Mouse (Mus musculus) urinary bladder, postnatal 25 days (tissue): ENCODE results near the gene Wdr37.
"Not testable (repeated sequence)": the region's sequence is repeated elsewhere in the genome, so short reads cannot be mapped to it uniquely, and the experiment has no call there.

Experiments
- DNase-seq: peaks from one replicate; pipeline ENCODE4 v3.0.0; 2022; ENCODE audit warnings: low spot score

Gene Wdr37

DNA sequence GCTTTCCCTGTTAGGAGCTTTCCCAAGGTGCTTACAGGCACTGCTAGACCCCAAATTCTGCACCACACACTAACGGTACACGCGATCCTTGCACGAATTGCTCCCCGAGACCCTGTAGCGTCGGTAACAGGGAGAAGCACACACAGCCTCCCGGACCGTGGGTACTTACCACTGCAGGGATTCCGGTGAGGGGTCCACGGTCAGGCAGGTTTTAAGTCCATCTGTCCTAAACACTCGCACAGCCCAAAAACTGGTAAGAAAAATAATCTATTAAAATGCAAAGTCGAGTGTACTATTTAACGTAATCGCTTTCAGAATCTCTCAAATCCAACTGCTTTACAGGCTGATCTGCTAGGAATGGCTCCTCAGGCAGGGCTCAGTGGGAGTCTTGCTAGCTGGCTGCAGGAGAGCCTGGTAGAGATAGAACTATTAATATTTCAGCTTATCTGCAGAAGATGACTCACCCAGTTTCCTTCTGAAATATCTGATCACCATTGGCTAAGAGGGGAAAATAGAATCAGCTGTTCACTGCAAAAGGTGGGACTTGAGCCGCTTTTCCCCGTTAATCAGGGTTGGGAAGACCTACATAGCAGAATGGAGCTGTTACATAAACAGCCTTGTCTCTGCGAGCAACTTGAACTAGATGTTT is at the start of gene Wdr37:
TSS of gene Wdr37 (minus strand) at position 596 of the 649 bp plus-strand sequence.
- no peak for DNase-seq

DNA sequence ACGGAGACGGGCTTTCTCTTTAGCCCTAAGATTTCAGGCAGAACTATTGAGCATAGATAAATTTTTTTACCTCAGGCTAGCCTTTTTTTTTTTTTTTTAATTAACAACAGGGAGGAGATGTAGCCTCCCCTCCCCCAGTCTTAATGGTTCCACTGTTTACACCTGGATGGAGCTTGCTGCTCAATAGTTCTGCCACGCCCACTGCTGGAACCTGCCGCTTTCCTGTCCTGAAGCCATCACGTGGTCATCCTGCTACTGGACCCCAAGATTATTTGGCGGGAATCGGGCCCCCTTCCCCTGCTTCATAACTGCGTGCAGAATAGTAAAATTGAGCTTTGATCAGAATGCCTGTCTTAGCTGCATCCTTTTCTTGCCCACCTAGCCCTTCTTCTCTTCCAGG is 42.2 kb upstream of the Wdr37 start:
- DNase-seq, result not testable (repeated sequence)

DNA sequence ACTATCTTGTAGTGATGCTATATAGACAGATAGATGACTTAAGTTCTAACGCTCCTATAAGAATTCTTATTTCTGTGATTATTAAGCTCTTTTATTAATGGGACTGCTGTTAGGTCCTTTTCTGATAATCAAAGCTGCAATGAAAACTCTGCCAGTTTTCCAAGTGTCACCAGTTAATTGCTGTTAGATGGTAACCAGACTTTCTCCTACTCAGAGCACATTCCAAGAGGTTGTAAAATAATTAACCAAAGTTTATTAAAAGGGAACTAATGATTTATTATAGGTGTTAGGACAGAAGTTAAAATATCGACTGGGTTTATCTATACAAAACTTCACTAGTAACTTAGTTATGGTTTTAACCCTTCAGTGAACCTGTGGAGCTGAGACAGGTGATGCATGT is 34.3 kb upstream of the Wdr37 start:
- DNase-seq, result not testable (repeated sequence)

DNA sequence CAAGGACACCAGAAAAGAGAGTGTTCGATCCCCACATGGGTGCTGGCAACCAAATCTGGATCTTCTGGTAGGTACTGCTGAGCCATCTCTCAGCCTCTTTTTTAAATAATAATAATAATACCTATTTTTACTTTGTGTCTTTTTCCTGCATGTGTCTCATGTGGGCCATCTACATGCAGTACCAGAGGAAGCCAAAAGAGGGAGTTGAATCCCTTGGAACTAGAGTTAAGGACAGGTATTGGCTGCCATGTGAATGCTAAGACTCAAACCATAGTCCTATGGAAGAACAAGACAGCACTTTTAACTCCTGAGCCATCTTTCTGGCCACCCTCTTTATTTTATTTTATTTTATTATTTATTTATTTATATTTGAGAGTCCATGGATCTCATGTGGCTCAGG is 16.9 kb upstream of the Wdr37 start:
- no peak for DNase-seq

DNA sequence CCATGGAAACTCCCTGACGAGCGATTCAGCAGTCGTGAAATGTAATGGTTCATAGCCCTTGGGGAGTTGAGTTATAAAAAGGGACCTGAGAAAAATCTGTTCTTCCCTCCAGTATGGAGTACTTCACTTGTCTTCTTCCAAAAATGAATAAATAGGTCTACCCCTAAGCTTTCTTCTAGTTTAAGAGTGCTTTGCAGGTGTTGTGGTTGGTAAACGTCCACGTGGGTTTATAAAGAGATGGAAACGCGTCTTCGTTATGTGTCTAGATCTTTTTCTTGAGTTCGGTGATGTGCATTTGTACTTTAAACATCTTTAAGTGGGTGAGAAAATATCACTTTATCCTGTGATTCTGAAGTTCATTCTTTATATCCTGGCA is 14.5 kb upstream of the Wdr37 start:
- no peak for DNase-seq

DNA sequence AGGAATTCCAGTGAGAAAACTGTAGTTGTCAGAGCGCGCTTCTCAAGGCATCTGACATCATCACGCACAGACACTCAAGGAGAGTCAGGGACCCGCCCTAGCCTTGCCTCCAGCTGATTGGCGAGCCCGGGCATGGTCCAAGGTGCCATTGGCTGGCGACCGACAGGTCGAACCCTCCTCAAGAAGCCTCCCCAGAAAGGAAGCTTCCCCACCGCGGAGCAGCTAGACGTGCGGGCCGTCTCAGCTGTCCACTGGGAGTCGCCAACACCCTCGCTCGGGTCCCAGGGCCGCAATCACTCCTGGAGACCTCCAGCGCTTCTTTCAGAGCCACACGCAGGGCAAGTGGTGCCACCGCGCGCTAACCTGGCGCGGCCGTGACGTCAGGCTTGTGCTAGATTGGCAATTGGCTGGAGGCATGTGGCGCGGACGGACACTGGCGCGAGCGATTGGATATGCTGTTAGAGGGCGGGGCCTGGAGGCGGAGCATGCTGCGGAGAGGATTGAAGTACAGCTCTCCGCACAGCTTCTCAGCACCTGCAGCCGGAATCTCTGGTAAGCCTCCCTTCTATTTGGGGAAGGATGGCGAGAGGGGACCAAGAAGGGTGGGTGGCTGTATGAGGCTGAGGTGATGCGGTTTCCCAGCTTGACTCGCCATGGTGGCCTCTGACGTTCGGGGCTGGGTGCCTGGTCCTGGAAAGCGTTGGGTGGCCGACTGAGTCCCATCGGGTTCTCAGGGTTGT is 13.9 kb upstream of the Wdr37 start, which contains the start of gene Idi1:
TSS of gene Idi1 (plus strand) at position 57 of the 740 bp plus-strand sequence.
- peak; percentile 92 for DNase-seq

DNA sequence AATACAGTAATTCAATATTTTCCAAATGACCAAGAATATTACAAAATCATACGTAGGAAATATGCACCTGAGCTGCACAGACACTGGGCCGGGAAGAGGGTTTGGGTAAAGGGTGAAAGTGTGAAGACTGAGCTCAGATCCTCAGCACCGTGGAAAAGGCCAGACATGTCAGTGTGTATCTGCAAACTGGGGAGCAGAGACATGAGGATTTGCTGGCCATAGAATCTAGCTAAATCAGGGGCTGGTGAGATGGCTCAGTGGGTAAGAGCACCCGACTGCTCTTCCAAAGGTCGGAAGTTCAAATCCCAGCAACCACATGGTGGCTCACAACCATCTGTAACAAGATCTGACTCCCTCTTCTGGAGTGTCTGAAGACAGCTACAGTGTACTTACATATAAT is 12.2 kb upstream of the Wdr37 start:
- DNase-seq, result not testable (repeated sequence)

DNA sequence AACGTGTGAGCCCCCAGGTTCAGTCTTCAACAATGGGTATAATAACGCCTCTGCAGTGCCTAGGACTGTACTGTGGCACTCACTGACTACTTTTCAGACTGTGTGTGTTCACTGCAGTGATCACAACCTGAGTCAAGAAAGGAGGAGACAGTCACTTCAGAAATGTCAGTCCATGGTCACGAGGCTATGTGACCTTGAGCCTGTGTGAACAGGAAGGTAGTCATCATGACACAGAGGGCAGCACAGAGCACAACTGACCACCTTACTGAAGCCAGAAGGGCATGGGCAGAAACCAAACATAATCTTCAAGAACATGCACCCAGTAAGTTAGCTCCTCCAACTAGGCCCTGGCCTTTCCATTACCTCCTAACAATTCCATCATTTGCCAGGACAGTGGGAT is 9.9 kb upstream of the Wdr37 start:
- DNase-seq, result no peak

DNA sequence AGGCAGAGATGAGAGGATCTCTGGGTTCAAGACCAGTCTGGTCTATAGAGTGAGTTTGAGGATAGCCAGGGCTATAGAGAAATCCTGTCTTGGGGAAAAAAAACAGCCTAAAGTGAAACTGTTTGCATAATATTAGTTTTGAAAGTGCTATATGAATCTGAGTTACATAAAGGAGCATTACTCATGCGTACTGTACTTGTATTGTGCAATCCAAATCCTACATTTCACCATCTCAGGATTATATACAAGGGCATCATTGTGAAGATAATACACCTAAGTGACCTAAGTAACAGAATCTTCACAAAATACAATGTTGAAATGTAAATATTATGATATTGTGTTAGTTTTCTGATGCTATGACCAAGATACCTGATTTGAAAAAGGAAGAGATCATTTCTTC is 2.1 kb upstream of the Wdr37 start:
- DNase-seq, result no peak

DNA sequence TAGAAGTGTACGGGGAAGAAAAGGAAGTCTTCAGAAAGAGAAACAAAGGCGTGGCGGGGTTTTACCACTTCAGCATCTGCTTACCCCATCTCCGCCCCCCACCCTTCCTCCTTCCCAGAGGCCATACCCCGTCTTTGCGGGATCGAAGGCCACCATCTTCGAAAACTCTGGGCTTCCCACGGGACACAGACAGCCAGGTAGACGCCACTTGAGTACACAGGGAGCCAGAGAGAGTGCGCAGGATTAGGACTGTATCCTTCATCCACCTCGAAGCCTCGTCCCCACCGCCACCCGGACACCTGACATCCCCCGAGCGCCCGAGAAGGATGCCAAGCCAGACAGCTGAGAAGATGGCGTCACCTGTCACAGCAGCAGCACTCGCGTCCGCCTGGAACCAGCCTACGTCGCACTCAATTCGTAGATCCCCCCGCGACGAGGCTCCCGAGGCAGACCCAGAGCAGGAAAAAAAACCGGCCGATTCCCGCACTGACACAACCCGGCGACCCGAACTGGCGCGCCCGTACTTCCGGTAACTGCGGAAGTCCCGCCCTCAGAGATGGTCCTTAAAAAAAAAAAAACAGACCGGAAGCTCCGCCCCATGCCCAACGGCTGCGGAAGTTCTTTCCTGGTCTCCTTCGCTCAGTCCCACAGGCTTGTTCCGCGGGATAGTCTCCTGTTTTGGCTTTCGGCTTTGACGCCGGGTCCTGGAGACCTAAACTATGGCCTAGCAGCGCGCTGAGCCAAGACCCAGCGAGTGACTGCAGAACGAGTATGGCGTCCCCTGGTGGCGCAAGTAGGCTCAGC is 997 bp downstream of the Wdr37 start:
- DNase-seq, result peak; percentile 83

DNA sequence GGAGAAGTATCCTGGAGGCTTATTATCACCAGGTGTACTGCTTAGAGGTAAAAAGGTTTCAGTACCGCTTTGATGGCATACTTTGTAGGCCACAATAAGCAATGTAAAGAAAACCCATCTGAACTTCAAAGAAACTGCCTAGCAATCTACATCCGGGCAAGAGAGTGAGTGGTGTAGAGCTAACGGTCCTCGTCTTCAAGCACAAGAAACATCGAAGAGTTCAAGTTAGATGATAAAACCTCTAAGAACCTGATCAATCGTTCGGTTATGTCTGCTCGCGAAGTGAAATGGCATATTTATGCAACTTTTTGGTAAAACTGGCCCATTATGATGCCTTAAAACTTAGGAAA is 1.6 kb downstream of the Wdr37 start:
- no peak for DNase-seq

DNA sequence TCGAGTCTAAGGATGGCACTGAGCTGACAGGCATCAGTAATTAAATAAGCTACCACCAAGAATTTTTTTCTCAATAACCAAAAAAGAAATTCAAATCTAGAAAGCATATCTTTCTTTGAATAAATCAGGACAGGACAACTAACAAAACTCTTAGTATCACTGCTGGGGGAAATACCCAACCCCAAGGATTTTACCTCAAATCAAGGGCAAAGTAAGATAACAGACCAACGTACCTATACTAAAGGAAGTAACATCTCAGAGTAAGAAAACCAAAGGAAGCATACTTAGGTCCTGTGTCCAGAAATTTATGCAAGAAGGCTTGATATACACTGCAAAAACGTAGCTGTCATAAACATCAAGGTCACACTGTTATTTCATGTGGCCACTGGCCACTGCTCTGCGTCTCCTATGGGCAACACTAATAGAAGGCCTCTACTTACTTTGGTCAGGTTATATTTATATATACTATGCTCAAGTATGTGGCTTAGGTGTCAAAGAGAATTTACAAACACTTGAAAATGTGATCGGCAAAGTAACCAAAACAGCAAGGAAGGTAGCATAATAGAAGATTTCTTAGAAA is 2.0 kb downstream of the Wdr37 start:
- DNase-seq, result no peak

DNA sequence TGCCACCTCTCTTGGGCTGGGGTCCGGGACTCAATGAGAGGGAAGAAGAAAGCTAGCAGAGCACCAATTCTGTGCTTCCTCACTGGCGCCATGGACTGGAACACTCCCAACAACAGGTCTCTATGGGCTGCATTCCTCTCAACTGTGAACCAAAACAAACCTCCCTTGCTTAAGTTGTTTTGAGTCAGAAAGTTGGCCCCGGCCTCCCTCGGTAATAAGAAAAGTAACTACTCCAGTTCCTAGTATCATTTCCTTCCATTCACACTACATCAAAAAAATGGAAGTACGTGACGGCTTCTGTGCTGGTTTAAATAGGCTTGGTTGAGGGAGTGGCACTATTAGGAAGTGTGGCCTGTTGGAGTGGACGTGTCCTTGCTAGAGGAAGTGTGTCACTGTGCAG is 5.1 kb downstream of the Wdr37 start:
- DNase-seq, result no peak

DNA sequence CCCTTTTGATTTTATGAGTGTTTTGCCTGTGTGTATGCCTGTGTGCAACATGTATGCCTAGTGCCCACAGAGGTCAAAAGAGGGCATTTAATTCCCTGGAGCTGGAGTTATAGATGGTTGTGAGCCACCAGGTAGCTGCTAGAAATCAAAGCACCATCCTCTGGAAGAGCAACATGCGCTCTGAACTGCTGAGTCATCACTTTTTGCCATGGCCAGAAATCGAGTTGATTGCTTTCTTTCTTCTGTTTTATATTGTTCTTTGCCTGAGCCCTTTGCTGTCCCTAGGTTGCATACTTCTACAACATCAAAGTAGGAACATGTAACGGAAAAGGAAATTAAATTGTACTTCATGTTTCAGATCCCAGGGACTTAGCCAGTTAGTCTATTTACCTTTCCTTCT is 6.7 kb downstream of the Wdr37 start:
- DNase-seq, result no peak

DNA sequence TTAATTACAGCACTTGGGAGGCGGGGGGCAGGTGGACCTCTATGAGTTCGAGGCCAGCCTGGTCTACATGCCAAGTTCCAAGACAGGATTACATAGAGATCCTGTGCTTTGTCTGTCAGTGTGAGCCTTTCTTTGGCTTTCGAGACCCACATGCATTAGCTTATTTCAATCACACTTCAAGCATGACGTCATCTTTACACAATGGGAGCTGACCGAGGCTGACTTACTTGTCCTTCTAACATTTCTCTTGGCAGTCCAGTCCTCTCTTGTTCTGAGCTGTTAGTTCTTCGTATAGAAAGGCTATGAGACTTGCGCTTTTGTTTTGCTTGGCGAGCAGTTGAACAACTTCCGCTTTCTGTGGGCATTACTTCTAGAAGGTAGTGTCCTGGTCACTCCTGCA is 10.8 kb downstream of the Wdr37 start:
- no peak for DNase-seq

DNA sequence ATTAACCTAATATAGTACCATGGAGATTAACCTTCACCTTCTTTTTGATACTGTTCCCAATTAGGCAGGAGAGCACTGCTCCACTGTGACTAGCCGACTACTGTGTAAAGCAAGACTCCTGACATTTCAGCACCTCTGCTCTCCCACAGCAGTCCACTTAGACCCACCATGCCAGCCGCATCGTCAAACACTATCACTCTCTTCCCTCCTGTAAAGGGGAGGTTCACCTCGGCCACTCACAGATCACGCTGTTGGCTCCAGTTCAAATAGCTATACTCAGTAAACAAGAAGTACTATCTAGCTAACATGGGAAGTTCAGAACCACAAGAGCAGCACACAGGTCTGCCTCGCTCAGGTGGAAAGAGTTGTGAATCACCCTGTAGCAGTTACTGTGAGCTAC is 13.3 kb downstream of the Wdr37 start:
- no peak for DNase-seq

DNA sequence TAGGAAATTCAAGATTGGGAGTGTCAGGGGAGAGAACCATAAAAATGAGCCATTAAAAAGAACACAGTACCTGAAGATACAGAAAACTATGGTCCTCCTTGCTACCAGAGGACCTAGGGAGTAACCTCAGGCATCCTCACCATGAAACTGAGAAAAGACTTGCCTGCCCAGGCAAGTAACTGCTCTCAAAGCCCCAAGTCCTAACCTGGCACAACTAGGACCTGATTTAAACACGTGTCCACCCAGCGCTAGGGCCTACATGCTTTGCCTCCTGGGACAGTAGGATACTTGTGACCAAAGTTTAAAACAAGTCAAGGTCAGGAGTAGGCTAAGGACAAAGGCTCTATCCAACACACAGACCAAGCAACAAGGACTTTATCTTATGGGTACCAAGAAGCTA is 16.9 kb downstream of the Wdr37 start:
- no peak for DNase-seq

DNA sequence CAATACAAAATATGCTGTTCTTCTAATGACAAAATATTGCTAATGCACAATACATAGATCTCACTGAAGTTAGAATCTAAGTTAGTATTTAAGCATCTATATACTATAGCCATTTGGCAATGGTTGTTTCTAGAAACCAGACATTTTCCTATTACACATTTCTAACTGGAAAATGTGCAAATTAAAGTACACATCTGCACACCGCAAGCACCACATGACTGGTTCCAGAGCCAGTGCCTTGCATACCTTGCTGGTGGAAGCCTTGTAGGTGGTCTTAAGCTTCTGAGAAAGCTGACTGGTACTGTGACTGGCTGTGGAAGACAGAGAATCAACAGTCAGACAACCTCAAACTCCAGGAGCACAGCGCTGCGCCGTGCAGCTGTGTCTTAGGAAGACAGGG is 18.3 kb downstream of the Wdr37 start:
- no peak for DNase-seq

DNA sequence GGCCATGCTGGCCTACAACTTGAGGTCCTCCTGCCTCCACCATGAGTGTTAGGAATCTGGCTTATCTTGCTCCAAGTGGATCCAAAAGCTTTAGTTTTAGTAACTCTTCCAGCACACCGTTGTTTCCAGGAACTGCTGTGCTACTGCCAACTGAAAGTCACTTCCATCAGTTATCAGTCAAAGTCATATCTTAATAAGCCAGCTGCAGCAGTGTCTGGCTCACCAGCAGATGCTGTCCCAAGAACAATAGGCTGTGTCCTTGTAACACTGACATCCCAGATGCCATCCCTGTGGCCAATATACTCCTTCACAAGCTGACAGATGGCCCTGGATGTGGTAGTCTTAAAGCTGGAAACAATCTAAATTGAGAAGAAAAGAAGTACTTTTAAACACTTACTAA is 22.4 kb downstream of the Wdr37 start:
- no peak for DNase-seq

DNA sequence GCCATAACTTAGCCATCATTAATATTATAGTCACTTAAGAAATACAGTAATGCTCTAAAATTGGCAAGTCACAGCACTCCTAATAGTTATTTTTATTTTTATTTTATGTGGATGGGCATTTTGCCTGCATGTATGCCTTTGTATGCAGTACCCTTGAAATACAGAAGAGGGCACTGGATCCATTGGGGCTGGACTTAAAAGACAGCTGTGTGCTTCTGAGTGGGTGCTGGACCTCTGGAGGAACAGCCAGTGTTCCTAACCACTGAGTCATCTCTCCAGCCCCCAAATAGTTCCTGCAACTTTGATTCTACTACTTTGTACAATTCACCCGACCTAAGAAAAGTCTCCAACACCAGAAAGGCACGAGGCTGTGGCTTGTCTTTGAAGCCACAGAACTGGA is 24.0 kb downstream of the Wdr37 start:
- no peak for DNase-seq

DNA sequence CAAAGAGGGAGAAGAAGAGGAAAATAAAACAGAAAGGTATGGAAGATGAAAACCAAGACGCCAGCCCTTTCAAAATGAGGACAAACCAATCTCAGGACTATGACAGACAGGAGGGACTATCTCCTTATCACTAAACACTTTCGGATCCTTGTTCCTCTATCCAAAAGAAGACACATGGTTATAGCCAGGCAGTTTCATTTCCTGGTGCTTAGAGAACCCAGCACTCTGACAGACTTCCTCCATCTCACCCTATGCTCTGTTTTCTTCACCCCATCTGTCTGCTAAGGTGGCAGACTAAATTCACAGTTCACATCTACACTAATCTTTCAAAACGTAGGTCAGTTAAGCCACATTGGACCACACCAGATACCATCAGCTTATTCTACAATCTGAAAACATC is 29.4 kb downstream of the Wdr37 start:
- no peak for DNase-seq

DNA sequence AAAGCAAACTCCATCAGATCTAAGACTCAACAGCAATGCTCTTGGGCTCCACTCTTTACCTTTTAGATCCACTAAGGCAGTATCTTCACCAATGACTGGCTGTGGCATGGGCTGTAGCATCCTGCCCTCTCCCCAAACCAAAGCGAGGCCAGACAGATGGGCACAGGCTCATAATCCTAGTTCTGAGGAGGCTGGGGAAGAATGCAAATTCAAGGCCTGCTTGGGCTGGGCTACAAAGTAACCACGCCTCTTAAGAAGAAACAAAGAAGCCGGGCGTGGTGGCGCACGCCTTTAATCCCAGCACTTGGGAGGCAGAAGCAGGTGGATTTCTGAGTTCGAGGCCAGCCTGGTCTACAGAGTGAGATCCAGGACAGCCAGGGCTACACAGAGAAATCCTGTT is 29.9 kb downstream of the Wdr37 start:
- DNase-seq, result not testable (repeated sequence)

DNA sequence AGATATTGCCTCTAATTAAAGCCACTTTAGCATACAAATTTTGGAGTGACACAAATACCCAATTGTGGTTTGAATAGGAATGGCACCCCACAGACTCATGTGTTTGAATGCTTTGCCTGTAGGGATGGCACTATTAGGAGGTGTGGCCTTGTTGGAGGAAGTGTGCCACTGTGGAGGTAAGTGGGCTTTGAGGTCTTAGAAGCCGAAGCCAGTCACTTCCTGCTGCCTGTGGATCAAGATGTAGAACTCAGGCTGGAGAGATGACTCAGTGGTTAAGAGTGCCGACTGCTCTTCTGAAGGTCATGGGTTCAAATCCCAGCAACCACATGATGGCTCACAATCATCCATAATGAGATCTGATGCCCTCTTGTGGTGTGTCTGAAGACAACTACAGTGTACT is 30.8 kb downstream of the Wdr37 start:
- DNase-seq, result no peak
